Mouse (Mus musculus): ENCODE data around the gene Zfp985. TPM values are rescaled to one million over a fixed set of nuclear protein-coding genes. Genes with fewer than 3 reads are reported as not detected.

The Zfp985 gene
- not detected in 2 replicates for polyA plus RNA-seq (2021; fragmentation: Nextera tagmentation)
- long read RNA-seq, experiment 1 = 0 reads
- long read RNA-seq, experiment 2 = 0 reads

DNA sequence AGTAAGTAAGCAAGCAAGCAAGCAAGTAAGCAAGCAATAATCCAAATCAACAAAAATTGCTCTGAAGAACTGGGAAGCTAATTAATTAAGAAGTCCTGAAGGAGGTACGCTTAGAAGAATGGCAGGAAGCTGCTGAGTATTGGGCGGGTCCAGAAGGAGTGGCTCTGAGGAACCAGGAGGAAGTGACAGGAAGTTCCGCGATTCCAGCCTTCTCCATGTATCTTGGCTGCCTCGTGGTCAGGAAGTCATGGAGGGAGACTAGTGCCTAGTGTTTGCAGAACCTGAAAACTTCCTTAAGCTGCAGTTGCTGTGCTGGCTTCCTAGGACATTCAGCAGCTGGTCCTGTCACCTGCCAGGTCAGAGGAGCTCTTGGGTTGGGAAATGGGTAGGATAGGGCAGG is at the start of gene Zfp985:
Gene Zfp985, plus strand, starts transcription at position 207 of the 400 bp plus-strand sequence.

DNA sequence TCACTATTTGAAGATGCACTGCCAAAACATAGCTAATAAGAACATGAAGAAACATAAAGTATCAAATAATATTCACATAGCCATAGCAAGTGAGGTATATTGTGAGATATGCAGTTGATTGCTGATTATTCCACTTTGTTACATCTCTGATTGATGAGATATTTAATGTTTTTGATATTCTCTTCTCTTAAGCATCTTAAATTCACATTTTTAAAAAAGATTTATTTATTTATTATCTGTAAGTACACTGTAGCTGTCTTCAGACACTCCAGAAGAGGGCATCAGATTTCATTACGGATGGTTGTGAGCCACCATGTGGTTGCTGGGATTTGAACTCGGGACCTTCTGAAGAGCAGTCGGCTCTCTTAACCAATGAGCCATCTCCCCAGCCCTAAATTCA is 13.2 kb upstream of the Zfp985 start, which contains the start of gene Gm16503:
Gene Gm16503, plus strand, starts transcription at position 301 of the 400 bp plus-strand sequence.

Other genes with a start within 250 kb of the Zfp985 start
- 0.06 and 0.13 TPM in 2 replicates for gene Zfp988, start 247.6 kb upstream of the Zfp985 start, polyA plus RNA-seq (2021; fragmentation: Nextera tagmentation)
- not detected in 2 replicates for gene Zfp978, start 192.0 kb upstream of the Zfp985 start, polyA plus RNA-seq (2021; fragmentation: Nextera tagmentation)
- 1.1 and 1.3 TPM in 2 replicates for gene Zfp982, start 60.9 kb upstream of the Zfp985 start, polyA plus RNA-seq (2021; fragmentation: Nextera tagmentation)
- not detected in 2 replicates for gene Gm16503, start 13.1 kb upstream of the Zfp985 start, polyA plus RNA-seq (2021; fragmentation: Nextera tagmentation)
- 0.27 and 0.41 TPM in 2 replicates for gene Zfp979, start 89.2 kb downstream of the Zfp985 start, polyA plus RNA-seq (2021; fragmentation: Nextera tagmentation)
- not detected in 2 replicates for gene Zfp534, start 149.3 kb downstream of the Zfp985 start, polyA plus RNA-seq (2021; fragmentation: Nextera tagmentation)

All from left cerebral cortex, adult 6 months (tissue).